Mouse (Mus musculus) liver, adult (tissue): ENCODE results near the gene Arhgef26.

Experiments used
- GATA4 ChIP-seq: IDR thresholded peaks from 2 replicates; pipeline ENCODE4 v1.6.1; 2014; ENCODE audit warnings: mild to moderate bottlenecking, low read length; ENCODE audit not compliant: insufficient replicate concordance

Gene Arhgef26

GRCm38 (mm10) chr3:62367882-62368281 lies 29.7 kb downstream of the Arhgef26 start:
- no peak for TF ChIP-seq GATA4

- no peak for TF ChIP-seq GATA4
These were observed 34.7 kb downstream of the Arhgef26 start for GRCm38 (mm10) chr3:62372841-62373240.

- no peak for TF ChIP-seq GATA4
These were observed 36.2 kb downstream of the Arhgef26 start for GRCm38 (mm10) chr3:62374346-62374745.

GRCm38 (mm10) chr3:62374831-62375230 lies 36.7 kb downstream of the Arhgef26 start:
- no peak for TF ChIP-seq GATA4

GRCm38 (mm10) chr3:62376719-62377118 lies 38.6 kb downstream of the Arhgef26 start:
- TF ChIP-seq GATA4: no peak

GRCm38 (mm10) chr3:62379946-62380345 lies 41.8 kb downstream of the Arhgef26 start:
- no peak for TF ChIP-seq GATA4

- no peak for TF ChIP-seq GATA4
These were observed 42.3 kb downstream of the Arhgef26 start for GRCm38 (mm10) chr3:62380420-62380819.

GRCm38 (mm10) chr3:62382853-62383252 lies 44.7 kb downstream of the Arhgef26 start:
- no peak for TF ChIP-seq GATA4

GRCm38 (mm10) chr3:62392636-62393035 lies 54.5 kb downstream of the Arhgef26 start:
- no peak for TF ChIP-seq GATA4

- TF ChIP-seq GATA4: no peak
These were observed 56.1 kb downstream of the Arhgef26 start for GRCm38 (mm10) chr3:62394284-62394683.

- no peak for TF ChIP-seq GATA4
These were observed 57.2 kb downstream of the Arhgef26 start for GRCm38 (mm10) chr3:62395368-62395767.

GRCm38 (mm10) chr3:62396109-62396508 lies 58.0 kb downstream of the Arhgef26 start:
- TF ChIP-seq GATA4: no peak

GRCm38 (mm10) chr3:62398094-62398493 lies 60.0 kb downstream of the Arhgef26 start:
- TF ChIP-seq GATA4: no peak

- no peak for TF ChIP-seq GATA4
These were observed 61.9 kb downstream of the Arhgef26 start for GRCm38 (mm10) chr3:62399826-62400746.

GRCm38 (mm10) chr3:62402466-62402865 lies 64.3 kb downstream of the Arhgef26 start:
- TF ChIP-seq GATA4: no peak

GRCm38 (mm10) chr3:62404477-62405246 lies 66.5 kb downstream of the Arhgef26 start:
- TF ChIP-seq GATA4: no peak
